Mouse (Mus musculus) forebrain, embryonic 14.5 days (tissue): ENCODE measurements at regions not wholly inside any gene's neighbourhood (a gene's known extent, or its start where the extent isn't known, plus 50 kb on each side); places are given as distances from the start of the nearest gene placed in this dataset.

Experiments used
- ATAC-seq: fragments of 200-750 bp; cut with Nextera tagmentation; 2 replicates; pipeline ENCODE4 v1.8.0; 2017; ENCODE audit warnings: mild to moderate bottlenecking, moderate library complexity
- DNase-seq: peaks from one replicate; pipeline ENCODE4 v3.0.0-alpha.2; 2015; ENCODE audit warnings: low spot score
- H3K27ac ChIP-seq: fragments of 300-500 bp; sonication (generic); 2 replicates; pipeline ENCODE4 v1.5.1; 2014; ENCODE audit warnings: low read depth, mild to moderate bottlenecking, control low read depth, low read length, moderate library complexity
- H3K27me3 ChIP-seq: fragments of 300-500 bp; sonication (generic); replicated peaks from 2 replicates; pipeline ENCODE4 v1.6.1; 2014; ENCODE audit warnings: low read length, control low read depth, mixed read lengths; ENCODE audit not compliant: control insufficient read depth, insufficient read depth
- H3K36me3 ChIP-seq: fragments of 300-500 bp; sonication (generic); 2 replicates; pipeline ENCODE4 v1.6.1; 2014; ENCODE audit warnings: low read length, control low read depth; ENCODE audit not compliant: control insufficient read depth, insufficient read depth
- H3K4me1 ChIP-seq: fragments of 300-500 bp; sonication (generic); 2 replicates; pipeline ENCODE4 v1.6.1; 2014; ENCODE audit warnings: antibody characterized with exemption, low read length, control low read depth; ENCODE audit not compliant: control insufficient read depth, insufficient read depth
- H3K4me2 ChIP-seq: fragments of 300-500 bp; sonication (generic); 2 replicates; pipeline ENCODE4 v1.6.1; 2014; ENCODE audit warnings: mild to moderate bottlenecking, control low read depth, low read length
- H3K4me3 ChIP-seq: fragments of 300-500 bp; sonication (generic); 2 replicates; pipeline ENCODE4 v1.5.1; 2014; ENCODE audit warnings: low read depth, low read length, control low read depth
- H3K9ac ChIP-seq: fragments of 300-500 bp; sonication (generic); 2 replicates; pipeline ENCODE4 v1.6.1; 2014; ENCODE audit warnings: mild to moderate bottlenecking, low read length, control low read depth, moderate library complexity
- H3K9me3 ChIP-seq: fragments of 300-500 bp; sonication (generic); replicated peaks from 2 replicates; pipeline ENCODE4 v1.6.1; 2016; ENCODE audit warnings: low read length, control low read depth, mixed read lengths; ENCODE audit not compliant: control insufficient read depth
- WGBS: fragments of 180-500 bp; shearing (Covaris S2); extraction: QIAGEN DNeasy Blood & Tissue Kit; methylation state at CpG from one replicate; pipeline ENCODE4 v1.1.7; 2014; 5-methylcytosine and 5-hydroxymethylcytosine counted together

- Histone ChIP-seq H3K9me3 (no peaks in the 10 kb centered on the region), H3K4me1 (no peaks in the 10 kb centered on the region), H3K27ac (no peak overlapping the region), H3K27me3 (no peaks in the 10 kb centered on the region), H3K9ac (no peak overlapping the region), H3K4me2 (no peak overlapping the region), H3K4me3 (no peak overlapping the region), H3K36me3 (no peaks in the 10 kb centered on the region)
- WGBS = 70% methylated on average over 1 of the region's 1 CpGs
- ATAC-seq = no peak
- no peak for DNase-seq
Observed at GRCm38 (mm10) chr12:6444026-6444425, 1068.5 kb upstream of the Klhl29 start.

GRCm38 (mm10) chr12:6417804-6418203 is 1042.3 kb upstream of the Klhl29 start:
- peak; percentile 75 for DNase-seq
- peak; percentile 78; the same call in 1 of the 2 replicates for ATAC-seq
- no peaks in the 10 kb centered on the region for H3K27me3 ChIP-seq
- H3K4me2 ChIP-seq = no peak overlapping the region
- H3K9me3 ChIP-seq = no peaks in the 10 kb centered on the region
- no peaks in the 10 kb centered on the region for H3K36me3 ChIP-seq
- H3K27ac ChIP-seq = no peak overlapping the region
- WGBS = 78% methylated on average over 1 of the region's 1 CpGs
- no peak overlapping the region for H3K9ac ChIP-seq
- no peak overlapping the region for H3K4me3 ChIP-seq
- no peaks in the 10 kb centered on the region for H3K4me1 ChIP-seq

GRCm38 (mm10) chr12:6400591-6400990 is 1025.1 kb upstream of the Klhl29 start:
- H3K4me1 ChIP-seq = no peaks in the 10 kb centered on the region
- no peaks in the 10 kb centered on the region for H3K36me3 ChIP-seq
- no peak overlapping the region for H3K27ac ChIP-seq
- DNase-seq (peak; percentile 43), ATAC-seq (no peak)
- no peak overlapping the region for H3K4me2 ChIP-seq
- WGBS = 38% methylated on average over 3 of the region's 3 CpGs
- H3K27me3 ChIP-seq = no peaks in the 10 kb centered on the region
- no peak overlapping the region for H3K9ac ChIP-seq
- H3K9me3 ChIP-seq = no peaks in the 10 kb centered on the region
- H3K4me3 ChIP-seq = no peak overlapping the region

GRCm38 (mm10) chr12:6381833-6382232 is 1006.4 kb upstream of the Klhl29 start:
- no peaks in the 10 kb centered on the region for H3K27me3 ChIP-seq
- H3K4me3 ChIP-seq = no peak overlapping the region
- H3K9ac ChIP-seq = no peak overlapping the region
- no peaks in the 10 kb centered on the region for H3K36me3 ChIP-seq
- WGBS = 70% methylated on average over 7 of the region's 7 CpGs
- DNase-seq (peak; percentile 54), ATAC-seq (peak; percentile 67; the same call in 1 of the 2 replicates)
- H3K27ac ChIP-seq = no peak overlapping the region
- no peak overlapping the region for H3K4me2 ChIP-seq
- H3K9me3 ChIP-seq = no peaks in the 10 kb centered on the region
- H3K4me1 ChIP-seq = no peaks in the 10 kb centered on the region

GRCm38 (mm10) chr12:6367611-6368010 is 992.1 kb upstream of the Klhl29 start:
- Histone ChIP-seq H3K4me2 (no peak overlapping the region), H3K27me3 (no peaks in the 10 kb centered on the region), H3K27ac (no peak overlapping the region), H3K36me3 (no peaks in the 10 kb centered on the region), H3K4me1 (no peaks in the 10 kb centered on the region), H3K9ac (no peak overlapping the region), H3K4me3 (no peak overlapping the region), H3K9me3 (no peaks in the 10 kb centered on the region)
- 55% methylated on average over 7 of the region's 7 CpGs for WGBS
- no peak for ATAC-seq
- peak; percentile 33 for DNase-seq
